Mouse (Mus musculus) liver, embryonic 15.5 days (tissue): Measurements from ENCODE around the gene Pigk. TPM values are rescaled to one million over a fixed set of nuclear protein-coding genes. Genes with fewer than 3 reads are reported as not detected.

Experiments
- ATAC-seq: fragments of 200-750 bp; cut with Nextera tagmentation; 2 replicates; pipeline ENCODE4 v1.8.0; 2017; ENCODE audit warnings: moderate number of reproducible peaks, mild to moderate bottlenecking, moderate library complexity; ENCODE audit not compliant: insufficient read depth
- H3K27ac ChIP-seq: fragments of 300-500 bp; sonication (generic); replicated peaks from 2 replicates; pipeline ENCODE4 v1.5.1; 2015; ENCODE audit warnings: mild to moderate bottlenecking, inconsistent platforms
- H3K27me3 ChIP-seq: fragments of 300-500 bp; sonication (generic); 2 replicates; pipeline ENCODE4 v1.6.1; 2015; ENCODE audit warnings: mild to moderate bottlenecking, inconsistent platforms
- H3K36me3 ChIP-seq: fragments of 300-500 bp; sonication (generic); replicated peaks from 2 replicates; pipeline ENCODE4 v1.6.1; 2015; ENCODE audit warnings: moderate library complexity, mild to moderate bottlenecking, inconsistent platforms
- H3K4me1 ChIP-seq: fragments of 300-500 bp; sonication (generic); replicated peaks from 2 replicates; pipeline ENCODE4 v1.6.1; 2015; ENCODE audit warnings: inconsistent platforms
- H3K4me2 ChIP-seq: fragments of 300-500 bp; sonication (generic); 2 replicates; pipeline ENCODE4 v1.6.1; 2015; ENCODE audit warnings: moderate library complexity, mild to moderate bottlenecking, inconsistent platforms
- H3K4me3 ChIP-seq: fragments of 300-500 bp; sonication (generic); replicated peaks from 2 replicates; pipeline ENCODE4 v1.5.1; 2015; ENCODE audit warnings: mild to moderate bottlenecking, inconsistent platforms
- H3K9ac ChIP-seq: fragments of 300-500 bp; sonication (generic); 2 replicates; pipeline ENCODE4 v1.6.1; 2015; ENCODE audit warnings: moderate library complexity, mild to moderate bottlenecking, inconsistent platforms
- H3K9me3 ChIP-seq: fragments of 300-500 bp; sonication (generic); replicated peaks from 2 replicates; pipeline ENCODE4 v1.6.1; 2016; ENCODE audit warnings: inconsistent platforms
- WGBS: fragments of 180-500 bp; shearing (Covaris S2); methylation state at CpG from one replicate; pipeline ENCODE4 v1.1.7; 2015; ENCODE audit warnings: mixed read lengths; ENCODE audit not compliant: insufficient replicate concordance; 5-methylcytosine and 5-hydroxymethylcytosine counted together
- polyA plus RNA-seq: library from polyadenylated mRNA; unstranded; fragments of >200 nt; fragmentation: Nextera tagmentation; extraction: Ambion mirVana; gene quantifications from 2 replicates; pipeline ENCODE4 v1.2.1, GENCODE M21; 2015

Pigk gene
- polyA plus RNA-seq, 1 experiment from 2014 or later, result 23.5 TPM

- H3K27me3 ChIP-seq, result no peaks in the 10 kb centered on the region
- H3K36me3 ChIP-seq, result no peaks in the 10 kb centered on the region
- ATAC-seq, result no peak
- no peak overlapping the region for H3K9ac ChIP-seq
- H3K4me2 ChIP-seq, result no peak overlapping the region
- H3K9me3 ChIP-seq, result no peaks in the 10 kb centered on the region
- no peak overlapping the region for H3K27ac ChIP-seq
- H3K4me1 ChIP-seq, result no peaks in the 10 kb centered on the region
- no peak overlapping the region for H3K4me3 ChIP-seq
Observed at GRCm38 (mm10) chr3:152843925-152844324, 130.0 kb downstream of the Pigk start.

GRCm38 (mm10) chr3:152855006-152855614, 141.2 kb downstream of the Pigk start:
- Histone ChIP-seq H3K27me3 (no peaks in the 10 kb centered on the region), H3K4me3 (no peak overlapping the region), H3K27ac (no peak overlapping the region), H3K9ac (no peak overlapping the region), H3K4me1 (no peaks in the 10 kb centered on the region), H3K36me3 (no peaks in the 10 kb centered on the region), H3K9me3 (no peaks in the 10 kb centered on the region), H3K4me2 (no peak overlapping the region)
- ATAC-seq, result no peak
- 61% methylated on average over 12 of the region's 12 CpGs for WGBS

GRCm38 (mm10) chr3:152856095-152856494, 142.2 kb downstream of the Pigk start:
- Histone ChIP-seq H3K36me3 (no peaks in the 10 kb centered on the region), H3K9ac (no peak overlapping the region), H3K27me3 (no peaks in the 10 kb centered on the region), H3K27ac (no peak overlapping the region), H3K4me1 (no peaks in the 10 kb centered on the region), H3K4me3 (no peak overlapping the region), H3K4me2 (no peak overlapping the region), H3K9me3 (no peaks in the 10 kb centered on the region)
- no peak for ATAC-seq
- 48% methylated on average over 10 of the region's 10 CpGs for WGBS

- 59% methylated on average over 4 of the region's 4 CpGs for WGBS
- H3K4me2 ChIP-seq, result no peak overlapping the region
- no peak overlapping the region for H3K4me3 ChIP-seq
- H3K4me1 ChIP-seq, result no peaks in the 10 kb centered on the region
- H3K27me3 ChIP-seq, result no peaks in the 10 kb centered on the region
- no peaks in the 10 kb centered on the region for H3K9me3 ChIP-seq
- H3K9ac ChIP-seq, result no peak overlapping the region
- no peak overlapping the region for H3K27ac ChIP-seq
- no peak for ATAC-seq
- no peaks in the 10 kb centered on the region for H3K36me3 ChIP-seq
Observed at GRCm38 (mm10) chr3:152861450-152861849, 147.6 kb downstream of the Pigk start.

- Histone ChIP-seq H3K4me1 (no peaks in the 10 kb centered on the region), H3K9me3 (no peaks in the 10 kb centered on the region), H3K4me2 (no peak overlapping the region), H3K4me3 (no peak overlapping the region), H3K36me3 (no peaks in the 10 kb centered on the region), H3K27me3 (no peaks in the 10 kb centered on the region), H3K27ac (no peak overlapping the region), H3K9ac (no peak overlapping the region)
- ATAC-seq, result no peak
- 67% methylated on average over 1 of the region's 1 CpGs for WGBS
Observed at GRCm38 (mm10) chr3:152861978-152862377, 148.1 kb downstream of the Pigk start.

GRCm38 (mm10) chr3:152866035-152866965, 152.4 kb downstream of the Pigk start:
- Histone ChIP-seq H3K27me3 (no peaks in the 10 kb centered on the region), H3K27ac (no peak overlapping the region), H3K9ac (no peak overlapping the region), H3K4me1 (no peaks in the 10 kb centered on the region), H3K4me2 (no peak overlapping the region), H3K9me3 (no peaks in the 10 kb centered on the region), H3K36me3 (no peaks in the 10 kb centered on the region), H3K4me3 (no peak overlapping the region)
- ATAC-seq, result no peak
- 70% methylated on average over 22 of the region's 22 CpGs for WGBS

- Histone ChIP-seq H3K9me3 (no peaks in the 10 kb centered on the region), H3K9ac (no peak overlapping the region), H3K36me3 (no peaks in the 10 kb centered on the region), H3K27me3 (no peaks in the 10 kb centered on the region), H3K4me2 (no peak overlapping the region), H3K4me1 (no peaks in the 10 kb centered on the region), H3K27ac (no peak overlapping the region), H3K4me3 (no peak overlapping the region)
- 61% methylated on average over 12 of the region's 12 CpGs for WGBS
- no peak for ATAC-seq
Observed at GRCm38 (mm10) chr3:152867654-152868525, 154.0 kb downstream of the Pigk start.

GRCm38 (mm10) chr3:152872054-152872453, 158.2 kb downstream of the Pigk start:
- no peaks in the 10 kb centered on the region for H3K9me3 ChIP-seq
- H3K9ac ChIP-seq, result no peak overlapping the region
- no peak overlapping the region for H3K4me3 ChIP-seq
- ATAC-seq, result no peak
- H3K36me3 ChIP-seq, result no peaks in the 10 kb centered on the region
- H3K4me2 ChIP-seq, result no peak overlapping the region
- no peak overlapping the region for H3K27ac ChIP-seq
- 78% methylated on average over 12 of the region's 12 CpGs for WGBS
- H3K4me1 ChIP-seq, result no peaks in the 10 kb centered on the region
- no peaks in the 10 kb centered on the region for H3K27me3 ChIP-seq

- Histone ChIP-seq H3K36me3 (no peaks in the 10 kb centered on the region), H3K27ac (no peak overlapping the region), H3K27me3 (no peaks in the 10 kb centered on the region), H3K4me1 (no peaks in the 10 kb centered on the region), H3K4me3 (no peak overlapping the region), H3K9ac (no peak overlapping the region), H3K9me3 (no peaks in the 10 kb centered on the region), H3K4me2 (no peak overlapping the region)
- WGBS, result 61% methylated on average over 6 of the region's 6 CpGs
- ATAC-seq, result no peak
Observed at GRCm38 (mm10) chr3:152872596-152872995, 158.7 kb downstream of the Pigk start.

GRCm38 (mm10) chr3:152874431-152875355, 160.8 kb downstream of the Pigk start:
- 72% methylated on average over 17 of the region's 17 CpGs for WGBS
- H3K27ac ChIP-seq, result no peak overlapping the region

More at GRCm38 (mm10) chr3:152874431-152875355, 160.8 kb downstream of the Pigk start:
- H3K36me3 ChIP-seq, result no peaks in the 10 kb centered on the region
- no peaks in the 10 kb centered on the region for H3K9me3 ChIP-seq
- no peak overlapping the region for H3K4me2 ChIP-seq
- no peak overlapping the region for H3K4me3 ChIP-seq
- no peaks in the 10 kb centered on the region for H3K27me3 ChIP-seq
- H3K9ac ChIP-seq, result no peak overlapping the region
- no peak for ATAC-seq
- no peaks in the 10 kb centered on the region for H3K4me1 ChIP-seq
